Mouse (Mus musculus) forebrain, embryonic 14.5 days (tissue): Measurements from ENCODE around the gene Dusp1. TPM values are rescaled to one million over a fixed set of nuclear protein-coding genes. Genes with fewer than 3 reads are reported as not detected.

Experiments used
- ATAC-seq: fragments of 200-750 bp; cut with Nextera tagmentation; 2 replicates; pipeline ENCODE4 v1.8.0; 2017; ENCODE audit warnings: mild to moderate bottlenecking, moderate library complexity
- DNase-seq: peaks from one replicate; pipeline ENCODE4 v3.0.0-alpha.2; 2015; ENCODE audit warnings: low spot score
- H3K27ac ChIP-seq: fragments of 300-500 bp; sonication (generic); 2 replicates; pipeline ENCODE4 v1.5.1; 2014; ENCODE audit warnings: low read depth, mild to moderate bottlenecking, control low read depth, low read length, moderate library complexity
- H3K27me3 ChIP-seq: fragments of 300-500 bp; sonication (generic); replicated peaks from 2 replicates; pipeline ENCODE4 v1.6.1; 2014; ENCODE audit warnings: low read length, control low read depth, mixed read lengths; ENCODE audit not compliant: control insufficient read depth, insufficient read depth
- H3K36me3 ChIP-seq: fragments of 300-500 bp; sonication (generic); 2 replicates; pipeline ENCODE4 v1.6.1; 2014; ENCODE audit warnings: low read length, control low read depth; ENCODE audit not compliant: control insufficient read depth, insufficient read depth
- H3K4me1 ChIP-seq: fragments of 300-500 bp; sonication (generic); 2 replicates; pipeline ENCODE4 v1.6.1; 2014; ENCODE audit warnings: antibody characterized with exemption, low read length, control low read depth; ENCODE audit not compliant: control insufficient read depth, insufficient read depth
- H3K4me2 ChIP-seq: fragments of 300-500 bp; sonication (generic); 2 replicates; pipeline ENCODE4 v1.6.1; 2014; ENCODE audit warnings: mild to moderate bottlenecking, control low read depth, low read length
- H3K4me3 ChIP-seq: fragments of 300-500 bp; sonication (generic); 2 replicates; pipeline ENCODE4 v1.5.1; 2014; ENCODE audit warnings: low read depth, low read length, control low read depth
- H3K9ac ChIP-seq: fragments of 300-500 bp; sonication (generic); 2 replicates; pipeline ENCODE4 v1.6.1; 2014; ENCODE audit warnings: mild to moderate bottlenecking, low read length, control low read depth, moderate library complexity
- H3K9me3 ChIP-seq: fragments of 300-500 bp; sonication (generic); replicated peaks from 2 replicates; pipeline ENCODE4 v1.6.1; 2016; ENCODE audit warnings: low read length, control low read depth, mixed read lengths; ENCODE audit not compliant: control insufficient read depth
- WGBS: fragments of 180-500 bp; shearing (Covaris S2); extraction: QIAGEN DNeasy Blood & Tissue Kit; methylation state at CpG from one replicate; pipeline ENCODE4 v1.1.7; 2014; 5-methylcytosine and 5-hydroxymethylcytosine counted together
- polyA plus RNA-seq: library from polyadenylated mRNA; unstranded; fragments of >200 nt; fragmentation: Nextera tagmentation; extraction: Ambion mirVana; gene quantifications from 2 replicates; pipeline ENCODE4 v1.2.1, GENCODE M21; 2014

The Dusp1 gene
- polyA plus RNA-seq, 1 experiment from 2014 or later: 66.0 TPM

DNA sequence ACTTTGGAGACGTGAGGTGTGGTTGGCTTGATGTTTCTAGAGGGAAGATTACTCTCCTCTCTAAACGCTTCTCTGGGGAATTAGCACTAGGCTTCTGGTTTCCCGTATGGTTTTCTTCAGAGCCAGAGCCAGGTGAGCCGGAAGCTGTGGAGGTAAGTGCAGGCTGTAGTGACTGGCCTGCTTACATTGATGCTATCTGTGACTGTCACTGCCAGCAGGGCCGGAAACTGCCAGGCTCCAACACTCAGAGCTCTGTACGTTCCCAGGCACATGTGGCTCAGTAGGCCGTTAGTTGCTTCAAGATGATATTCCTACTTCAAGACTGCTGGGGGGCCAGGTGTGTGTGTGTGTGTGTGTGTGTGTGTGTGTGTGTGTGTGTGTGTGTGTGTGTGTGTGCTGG, 32.2 kb upstream of the Dusp1 start:
- Histone ChIP-seq H3K27me3 (no peaks in the 10 kb centered on the region), H3K9me3 (no peaks in the 10 kb centered on the region), H3K4me3 (no peak overlapping the region), H3K4me2 (no peak overlapping the region), H3K9ac (no peak overlapping the region), H3K4me1 (peaks cover 9% of the 10 kb centered on the region; the same call in 1 of the 2 replicates), H3K27ac (no peak overlapping the region), H3K36me3 (0 out of 2 replicates have a peak, but pooled peaks cover 6% of the 10 kb centered on the region)
- 91% methylated on average over 7 of the region's 7 CpGs for WGBS
- DNase-seq: no peak
- no peak for ATAC-seq

DNA sequence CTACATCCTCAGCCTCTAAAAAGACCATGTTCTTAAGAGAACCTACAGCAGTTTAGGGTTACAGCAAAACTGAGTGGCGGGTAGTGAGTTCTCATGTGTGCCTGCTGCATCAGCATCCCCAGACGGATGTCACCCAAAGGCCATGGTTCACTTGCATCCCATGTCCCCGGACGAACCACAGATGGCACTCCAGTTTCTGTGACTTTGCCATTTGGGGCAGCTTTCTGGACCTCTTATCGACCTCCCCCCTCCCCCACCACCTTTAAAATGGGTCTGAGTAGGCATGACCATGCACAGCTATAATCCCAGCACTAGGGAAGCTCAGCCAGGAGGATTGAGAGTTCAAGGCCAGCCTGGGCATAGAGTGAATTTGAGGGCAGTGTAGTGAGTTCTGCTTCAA, 31.3 kb upstream of the Dusp1 start:
- DNase-seq: no peak
- WGBS: 96% methylated on average over 5 of the region's 5 CpGs

DNA sequence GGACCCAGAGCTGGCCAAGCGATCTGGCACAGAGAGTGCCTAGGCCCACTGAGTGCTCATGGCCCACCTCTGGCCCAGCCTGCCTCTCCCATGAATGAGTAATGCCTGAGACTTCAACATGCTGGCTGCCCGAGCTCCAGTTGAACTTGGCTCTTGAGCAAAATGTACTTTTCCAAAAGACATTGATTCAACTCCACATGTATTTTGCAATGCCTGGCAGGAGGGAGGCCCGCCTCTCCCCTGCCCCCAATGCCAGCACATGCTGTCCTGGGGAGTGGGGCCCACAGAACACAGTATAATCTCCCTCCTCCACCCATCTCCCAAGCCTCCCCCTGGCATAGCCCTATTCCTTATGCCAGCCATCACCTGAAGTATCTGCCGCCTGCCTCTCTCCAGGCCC, 30.6 kb upstream of the Dusp1 start:
- ATAC-seq (no peak), DNase-seq (no peak)
- Histone ChIP-seq H3K9ac (no peak overlapping the region), H3K9me3 (no peaks in the 10 kb centered on the region), H3K36me3 (peaks cover 6% of the 10 kb centered on the region; the same call in 1 of the 2 replicates), H3K27me3 (no peaks in the 10 kb centered on the region), H3K4me1 (peaks cover 9% of the 10 kb centered on the region; the same call in 1 of the 2 replicates), H3K27ac (no peak overlapping the region), H3K4me3 (no peak overlapping the region), H3K4me2 (no peak overlapping the region)
- 92% methylated on average over 4 of the region's 4 CpGs for WGBS

More for the DNA sequence above, 31.3 kb upstream of the Dusp1 start:
- H3K9me3 ChIP-seq: no peaks in the 10 kb centered on the region
- H3K9ac ChIP-seq: no peak overlapping the region
- ATAC-seq: no peak
- H3K27ac ChIP-seq: no peak overlapping the region
- no peak overlapping the region for H3K4me2 ChIP-seq
- H3K36me3 ChIP-seq: 0 out of 2 replicates have a peak, but pooled peaks cover 6% of the 10 kb centered on the region
- no peak overlapping the region for H3K4me3 ChIP-seq
- H3K4me1 ChIP-seq: peaks cover 9% of the 10 kb centered on the region; the same call in 1 of the 2 replicates
- H3K27me3 ChIP-seq: no peaks in the 10 kb centered on the region

DNA sequence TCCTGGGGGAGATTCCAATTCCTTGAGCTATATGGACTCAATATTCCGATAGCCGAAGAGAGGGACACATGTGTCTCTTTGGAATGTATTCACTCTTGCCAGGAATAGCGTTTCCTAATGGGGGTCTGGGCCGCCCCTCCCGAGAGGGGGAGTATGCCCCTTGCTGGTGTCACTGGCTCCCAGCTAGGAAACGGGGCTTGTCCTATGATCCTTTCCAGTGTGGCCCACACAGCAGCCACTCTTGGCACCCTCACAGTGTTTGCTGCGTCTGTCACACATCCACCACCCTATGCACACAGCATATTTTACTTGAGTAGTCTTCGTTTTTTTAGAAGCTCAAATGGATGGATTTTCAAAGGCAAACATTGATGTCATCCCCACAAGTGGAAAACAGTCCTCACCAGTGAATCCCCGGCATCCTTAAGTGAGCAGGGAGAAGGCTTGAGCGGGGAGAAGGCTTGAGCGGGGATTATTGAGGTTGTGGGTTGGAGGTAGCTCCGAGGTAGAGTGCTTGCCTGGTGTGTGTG, 26.1 kb upstream of the Dusp1 start:
- no peaks in the 10 kb centered on the region for H3K4me1 ChIP-seq
- H3K4me3 ChIP-seq: no peak overlapping the region
- H3K9me3 ChIP-seq: no peaks in the 10 kb centered on the region
- no peak overlapping the region for H3K27ac ChIP-seq
- H3K27me3 ChIP-seq: no peaks in the 10 kb centered on the region
- ATAC-seq (no peak), DNase-seq (no peak)
- peaks cover 8% of the 10 kb centered on the region; the same call in 1 of the 2 replicates for H3K36me3 ChIP-seq
- H3K4me2 ChIP-seq: no peak overlapping the region
- H3K9ac ChIP-seq: no peak overlapping the region
- WGBS: 91% methylated on average over 12 of the region's 12 CpGs

DNA sequence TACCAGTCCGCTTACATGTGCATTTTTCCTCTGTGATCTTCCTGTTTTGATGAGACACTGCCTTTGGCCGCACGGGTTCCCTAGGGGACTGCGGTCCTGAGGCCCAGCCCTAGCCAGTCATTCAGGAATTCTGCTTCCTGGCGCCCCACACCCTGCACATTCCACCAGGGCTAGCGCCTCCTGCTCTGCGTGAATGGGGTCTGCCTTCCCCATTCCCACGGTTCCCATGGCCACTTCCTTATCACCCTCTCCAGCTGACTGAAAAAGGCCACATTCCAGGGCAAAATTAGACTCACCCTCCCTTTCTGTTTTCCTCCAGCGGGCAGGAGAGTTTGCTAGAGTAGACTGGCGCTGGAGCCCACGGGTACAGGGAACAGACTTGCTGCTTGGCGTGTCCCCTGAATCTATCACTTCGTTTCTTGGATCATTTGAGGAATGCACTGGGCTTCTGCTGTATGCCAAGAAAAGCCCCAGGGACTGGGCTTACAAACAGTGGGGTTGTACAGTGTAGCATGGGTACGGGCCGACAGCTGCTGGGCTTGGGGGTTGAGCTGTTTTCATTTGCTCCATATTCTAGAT, 22.7 kb upstream of the Dusp1 start:
- H3K27me3 ChIP-seq: no peaks in the 10 kb centered on the region
- H3K9me3 ChIP-seq: no peaks in the 10 kb centered on the region
- peaks cover 7% of the 10 kb centered on the region; the same call in 1 of the 2 replicates for H3K36me3 ChIP-seq
- H3K4me1 ChIP-seq: no peaks in the 10 kb centered on the region
- no peak overlapping the region for H3K4me3 ChIP-seq
- no peak overlapping the region for H3K9ac ChIP-seq
- DNase-seq (peak; percentile 31), ATAC-seq (peak; percentile 42; the same call in 1 of the 2 replicates)
- H3K27ac ChIP-seq: no peak overlapping the region; the same call in 1 of the 2 replicates
- H3K4me2 ChIP-seq: no peak overlapping the region
- 74% methylated on average over 15 of the region's 15 CpGs for WGBS

DNA sequence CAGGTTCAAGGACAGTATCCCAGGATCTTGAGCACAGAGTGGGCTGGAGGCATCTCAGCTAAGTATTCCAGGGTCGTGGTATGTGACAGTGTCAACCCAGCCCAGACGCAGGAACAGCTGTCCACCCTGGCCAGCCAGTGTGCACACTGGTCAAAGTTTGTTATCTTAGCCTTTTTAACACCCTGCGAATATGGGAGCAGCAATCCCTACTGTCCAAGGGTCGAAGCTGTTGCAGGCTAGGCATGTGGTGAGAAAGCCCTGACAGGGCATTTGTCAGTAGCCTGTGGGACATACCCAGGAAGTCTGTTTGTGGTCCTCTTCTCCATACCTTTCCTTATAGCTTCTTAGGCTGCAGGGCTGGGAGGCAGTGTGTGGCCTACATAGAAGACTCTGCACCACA, 22.1 kb upstream of the Dusp1 start:
- WGBS: 94% methylated on average over 4 of the region's 4 CpGs
- Histone ChIP-seq H3K9me3 (no peaks in the 10 kb centered on the region), H3K4me3 (no peak overlapping the region), H3K4me1 (no peaks in the 10 kb centered on the region), H3K27ac (no peak overlapping the region), H3K36me3 (peaks cover 7% of the 10 kb centered on the region; the same call in 1 of the 2 replicates), H3K4me2 (no peak overlapping the region), H3K9ac (no peak overlapping the region), H3K27me3 (no peaks in the 10 kb centered on the region)
- no peak for DNase-seq
- ATAC-seq: no peak

DNA sequence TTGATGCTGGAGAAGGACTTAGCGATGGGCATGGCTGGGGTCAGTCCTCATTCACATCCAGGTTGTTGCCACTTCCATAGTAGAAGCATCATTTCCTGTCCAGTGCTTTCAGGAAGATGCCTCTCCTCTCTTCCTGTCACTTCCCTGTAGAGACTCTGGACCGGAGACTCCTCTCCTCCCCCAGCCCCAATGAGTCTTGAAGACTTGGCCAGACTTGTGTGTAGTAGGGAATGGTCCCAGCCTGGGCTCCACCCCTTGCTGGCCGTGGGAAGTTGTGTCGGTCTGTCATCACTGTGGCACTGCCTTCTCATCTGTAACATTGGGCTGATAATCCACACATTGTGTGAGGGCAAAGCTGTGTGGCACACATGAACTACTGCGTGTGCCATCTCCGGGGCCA, 21.7 kb upstream of the Dusp1 start:
- H3K4me2 ChIP-seq: no peak overlapping the region
- no peak overlapping the region for H3K4me3 ChIP-seq
- peaks cover 9% of the 10 kb centered on the region; the same call in 1 of the 2 replicates for H3K36me3 ChIP-seq
- no peak for ATAC-seq
- WGBS: 91% methylated on average over 6 of the region's 6 CpGs
- H3K27me3 ChIP-seq: no peaks in the 10 kb centered on the region
- no peaks in the 10 kb centered on the region for H3K4me1 ChIP-seq
- H3K9me3 ChIP-seq: no peaks in the 10 kb centered on the region
- no peak overlapping the region for H3K9ac ChIP-seq
- no peak overlapping the region for H3K27ac ChIP-seq
- DNase-seq: no peak

DNA sequence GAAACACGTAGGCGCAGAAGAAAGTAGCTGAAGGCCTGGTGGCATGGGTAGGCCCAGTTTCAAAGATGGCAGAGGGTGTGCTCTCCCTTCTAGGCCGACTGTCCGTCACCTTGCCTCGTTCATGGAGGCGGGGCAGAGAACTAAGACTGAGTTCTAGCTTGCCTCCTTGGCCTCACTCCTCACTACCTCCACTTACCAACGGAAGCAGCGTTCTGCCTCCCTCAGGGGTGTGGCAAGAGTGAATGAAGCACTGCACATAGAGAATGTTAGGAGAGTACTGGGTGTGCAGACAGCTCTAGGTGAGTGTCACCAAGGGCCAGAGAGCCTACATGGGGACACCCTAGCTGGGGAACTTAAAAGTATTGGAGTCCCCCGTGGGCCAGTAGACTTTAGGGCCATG, 21.1 kb upstream of the Dusp1 start:
- Histone ChIP-seq H3K4me3 (no peak overlapping the region), H3K36me3 (peaks cover 15% of the 10 kb centered on the region; the same call in 1 of the 2 replicates), H3K27me3 (no peaks in the 10 kb centered on the region), H3K9me3 (no peaks in the 10 kb centered on the region), H3K4me2 (no peak overlapping the region), H3K27ac (no peak overlapping the region), H3K9ac (no peak overlapping the region), H3K4me1 (no peaks in the 10 kb centered on the region)
- 91% methylated on average over 9 of the region's 9 CpGs for WGBS
- DNase-seq: no peak
- ATAC-seq: no peak

DNA sequence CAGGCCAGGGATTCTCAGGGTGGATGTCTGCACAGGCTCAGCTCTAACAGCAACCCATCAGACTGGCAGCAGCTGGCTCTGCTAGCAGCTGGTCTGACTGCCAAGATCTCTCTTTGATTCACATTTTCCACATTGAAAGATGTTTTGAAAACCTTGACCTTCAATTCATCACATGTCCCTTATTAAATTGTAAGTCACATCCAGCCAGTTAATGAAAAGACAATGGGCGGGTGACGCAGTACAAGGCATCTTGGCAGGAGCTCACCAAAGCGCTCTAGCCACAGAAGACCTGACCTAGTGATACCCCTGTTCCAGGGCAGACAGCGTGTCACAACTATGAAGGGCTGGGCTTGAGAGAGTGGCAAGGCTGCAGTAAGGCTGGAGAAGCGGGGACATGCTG, 20.4 kb upstream of the Dusp1 start:
- no peak for ATAC-seq
- no peak overlapping the region for H3K27ac ChIP-seq
- no peaks in the 10 kb centered on the region for H3K4me1 ChIP-seq
- H3K9me3 ChIP-seq: no peaks in the 10 kb centered on the region
- no peak overlapping the region for H3K4me2 ChIP-seq
- H3K36me3 ChIP-seq: peaks cover 19% of the 10 kb centered on the region; the same call in 1 of the 2 replicates
- WGBS: 86% methylated on average over 5 of the region's 5 CpGs
- no peak for DNase-seq
- H3K4me3 ChIP-seq: no peak overlapping the region
- no peaks in the 10 kb centered on the region for H3K27me3 ChIP-seq
- H3K9ac ChIP-seq: no peak overlapping the region
